Mouse (Mus musculus): ENCODE results near the gene Elovl6.

DNA sequence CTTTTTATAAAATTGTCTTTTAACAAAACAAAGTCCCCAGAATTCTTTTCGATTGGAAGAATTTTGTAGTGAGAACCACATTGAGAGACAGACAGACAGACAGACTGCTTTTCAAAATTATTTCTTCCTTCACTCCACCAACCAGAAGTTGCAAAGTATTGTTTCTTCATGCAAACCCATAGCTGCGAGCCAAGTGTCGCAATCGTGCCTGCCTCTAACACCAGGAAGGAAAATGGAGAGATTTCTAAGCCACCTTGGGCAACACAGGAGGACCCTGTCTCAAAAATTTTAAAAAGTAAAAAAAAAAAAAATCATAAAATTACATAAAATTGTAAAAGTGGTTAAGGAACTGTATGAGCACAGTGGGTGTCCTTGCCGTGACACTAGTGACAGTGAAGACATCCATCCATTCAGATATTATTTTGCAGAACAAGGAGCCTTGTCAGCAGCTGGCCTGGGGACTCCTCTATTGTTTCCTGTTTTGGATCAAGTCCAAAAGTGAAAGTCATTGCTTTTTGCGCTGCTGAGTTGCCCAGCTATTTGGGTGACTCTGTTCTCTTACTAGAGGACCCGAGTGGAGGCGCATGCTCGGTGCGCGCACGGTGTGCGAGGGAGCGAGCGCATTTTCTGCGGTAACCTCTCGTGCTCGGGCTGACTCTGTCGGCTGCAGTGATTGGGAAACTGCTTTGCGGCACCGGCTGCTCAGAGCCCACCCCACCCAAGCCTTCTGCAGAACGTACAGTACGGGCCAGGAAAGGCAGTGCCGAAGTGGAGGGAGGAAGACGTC is 80.3 kb downstream of the Elovl6 start:
- TF ChIP-seq POLR2A (IDR thresholded peaks at IDR 0.05; ENCODE audit: low read depth, low read length): no peak
- no peak for TF ChIP-seq CTCF (IDR thresholded peaks at IDR 0.05; ENCODE audit: extremely low read depth, insufficient read depth, insufficient read length, insufficient replicate concordance)
